ENCODE assay signal across 8 mouse cellular contexts in the genomic region with DNA sequence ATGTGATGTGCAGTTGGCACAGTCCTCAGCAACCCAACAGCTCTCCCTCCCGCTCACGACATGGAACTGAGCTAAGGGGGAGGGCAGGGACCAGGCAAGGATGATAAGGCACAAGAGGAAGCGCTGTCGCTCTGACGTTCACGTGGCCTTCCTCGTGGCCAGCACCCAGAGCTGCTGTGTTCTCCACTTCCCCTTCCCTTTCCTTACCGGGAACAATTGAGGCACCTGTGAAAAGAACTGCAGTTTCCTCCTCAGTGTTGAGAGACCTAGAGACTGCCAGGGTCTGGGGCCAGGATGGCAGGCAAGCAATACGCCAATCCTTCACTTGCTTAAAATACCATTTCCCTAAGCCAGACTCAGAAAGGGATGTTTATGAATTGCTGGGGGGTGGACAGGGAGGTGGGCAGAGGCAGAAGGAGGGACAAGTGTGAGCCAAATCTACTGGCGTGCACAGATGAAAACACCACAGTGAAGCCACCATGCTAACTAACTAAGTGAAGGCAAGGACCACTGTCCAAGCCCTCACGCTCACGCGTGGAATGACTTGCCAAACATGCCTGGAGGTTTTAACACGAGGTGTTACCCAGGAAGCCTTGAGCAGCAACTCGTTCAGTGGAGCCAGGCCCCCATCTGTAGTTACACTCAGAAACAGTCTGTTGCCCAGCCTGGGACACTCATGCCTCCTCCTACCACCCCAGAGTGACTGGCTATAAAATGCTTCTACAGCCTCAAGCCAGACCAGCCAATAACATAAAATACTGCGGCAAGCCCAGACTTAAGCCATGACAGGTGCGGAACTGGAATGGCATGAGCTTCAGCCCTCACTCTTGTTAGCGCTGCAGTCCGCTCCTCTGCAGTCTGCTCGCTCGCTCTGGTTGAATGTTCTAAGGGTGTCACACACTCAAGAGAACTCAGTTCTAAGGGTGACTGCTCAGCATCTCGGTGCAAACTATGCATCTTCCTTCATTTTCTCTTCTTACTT. TPM values are rescaled to one million over a fixed set of nuclear protein-coding genes. Genes with fewer than 3 reads are reported as not detected.
A peak's percentile ranks its signal among the peaks of the same experiment; 100 is the strongest.
DNase-seq lines count a peak whose midpoint lies in the region; ATAC-seq lines count a peak whose summit lies in the region.

No protein-coding gene starts in this region.

- 0 out of 2 replicates have a peak, but pooled peaks cover 2% of the 10 kb centered on the region for H3K36me3 ChIP-seq in hindbrain, embryonic 16.5 days (ENCODE audit: control insufficient read depth, insufficient read depth, low read length)
- peaks cover 6% of the 10 kb centered on the region; the same call in 1 of the 2 replicates for H3K36me3 ChIP-seq in hindbrain, embryonic 14.5 days (replicated peaks; ENCODE audit: control insufficient read depth, insufficient read depth)
- peaks cover 2% of the 10 kb centered on the region; the same call in 1 of the 2 replicates for H3K36me3 ChIP-seq in kidney, embryonic 14.5 days (ENCODE audit: control insufficient read depth, insufficient read depth, low read length)
- no peaks in the 10 kb centered on the region for H3K36me3 ChIP-seq in liver, embryonic 15.5 days (replicated peaks)

- no peak overlapping the region for H3K4me3 ChIP-seq in hindbrain, embryonic 16.5 days (ENCODE audit: low read length)
- H3K4me3 ChIP-seq in hindbrain, embryonic 14.5 days (replicated peaks; ENCODE audit: low read length) = no peak overlapping the region
- H3K4me3 ChIP-seq in kidney, embryonic 14.5 days (ENCODE audit: low read length) = no peak overlapping the region
- no peak overlapping the region for H3K4me3 ChIP-seq in liver, embryonic 15.5 days (replicated peaks)

- H3K27me3 ChIP-seq in hindbrain, embryonic 16.5 days (replicated peaks; ENCODE audit: control insufficient read depth, insufficient read depth, low read length) = no peaks in the 10 kb centered on the region
- H3K27me3 ChIP-seq in hindbrain, embryonic 14.5 days (ENCODE audit: control insufficient read depth, insufficient read depth, low read length) = no peaks in the 10 kb centered on the region
- H3K27me3 ChIP-seq in kidney, embryonic 14.5 days (ENCODE audit: control insufficient read depth, insufficient read depth, low read length) = no peaks in the 10 kb centered on the region
- no peaks in the 10 kb centered on the region for H3K27me3 ChIP-seq in liver, embryonic 15.5 days

- H3K27ac ChIP-seq in hindbrain, embryonic 16.5 days (ENCODE audit: low read depth, low read length) = no peak overlapping the region
- no peak overlapping the region for H3K27ac ChIP-seq in hindbrain, embryonic 14.5 days
- H3K27ac ChIP-seq in kidney, embryonic 14.5 days (ENCODE audit: low read depth, low read length) = peak overlapping the region; percentile 10; the same call in 1 of the 2 replicates
- H3K27ac ChIP-seq in liver, embryonic 15.5 days (replicated peaks) = no peak overlapping the region

- 66% methylated on average over 22 of the region's 22 CpGs for WGBS in hindbrain, embryonic 16.5 days
- WGBS in hindbrain, embryonic 14.5 days = 77% methylated on average over 22 of the region's 22 CpGs
- WGBS in kidney, embryonic 14.5 days = 74% methylated on average over 22 of the region's 22 CpGs
- WGBS in liver, embryonic 15.5 days (ENCODE audit: insufficient replicate concordance) = 41% methylated on average over 22 of the region's 22 CpGs

- H3K4me1 ChIP-seq in hindbrain, embryonic 16.5 days (ENCODE audit: control insufficient read depth, insufficient read depth, low read depth, low read length) = peaks cover 11% of the 10 kb centered on the region
- H3K4me1 ChIP-seq in hindbrain, embryonic 14.5 days (replicated peaks; ENCODE audit: control insufficient read depth, insufficient read depth, low read length) = 0 out of 2 replicates have a peak, but pooled peaks cover 7% of the 10 kb centered on the region
- H3K4me1 ChIP-seq in kidney, embryonic 14.5 days (ENCODE audit: control insufficient read depth, insufficient read depth, low read length) = 0 out of 2 replicates have a peak, but pooled peaks cover 2% of the 10 kb centered on the region
- H3K4me1 ChIP-seq in liver, embryonic 15.5 days (replicated peaks) = peaks cover 6% of the 10 kb centered on the region; the same call in 1 of the 2 replicates

- ATAC-seq in hindbrain, embryonic 16.5 days = peak; percentile 22; the same call in 1 of the 2 replicates
- ATAC-seq in hindbrain, embryonic 14.5 days (ENCODE audit: low FRiP score) = no peak
- ATAC-seq in kidney, embryonic 14.5 days (ENCODE audit: low FRiP score, low TSS enrichment) = no peak
- peak; percentile 49; the same call in 1 of the 2 replicates for ATAC-seq in liver, embryonic 15.5 days (ENCODE audit: insufficient read depth)

- H3K9me3 ChIP-seq in hindbrain, embryonic 16.5 days (ENCODE audit: control insufficient read depth, low read length) = no peaks in the 10 kb centered on the region
- H3K9me3 ChIP-seq in hindbrain, embryonic 14.5 days (ENCODE audit: control insufficient read depth, low read length) = no peaks in the 10 kb centered on the region
- no peaks in the 10 kb centered on the region for H3K9me3 ChIP-seq in kidney, embryonic 14.5 days (ENCODE audit: control insufficient read depth, low read length)
- H3K9me3 ChIP-seq in liver, embryonic 15.5 days (replicated peaks) = no peaks in the 10 kb centered on the region

- intact Hi-C loops in gastrocnemius, postnatal 36 days (cut with DNase I) = loop anchor here (5.0 kb wide), 1 partner anchor 212 kb away; no protein-coding TSS in a partner anchor

- no peak for DNase-seq in hindbrain, embryonic 14.5 days (ENCODE audit: low spot score)
- DNase-seq in adrenal gland, postnatal 14 days = peak; percentile 76
- peak; percentile 41 to 51 for DNase-seq in gastrocnemius, postnatal 36 days
- peak; percentile 54 for DNase-seq in right cerebral cortex, postnatal 14 days
- no peak for DNase-seq in cerebellum, postnatal 36 days

- no peak overlapping the region for H3K4me2 ChIP-seq in hindbrain, embryonic 16.5 days (ENCODE audit: low read length)
- no peak overlapping the region for H3K4me2 ChIP-seq in hindbrain, embryonic 14.5 days (replicated peaks)
- H3K4me2 ChIP-seq in kidney, embryonic 14.5 days (replicated peaks; ENCODE audit: low read depth, low read length) = no peak overlapping the region
- no peak overlapping the region for H3K4me2 ChIP-seq in liver, embryonic 15.5 days

- no peak overlapping the region for H3K9ac ChIP-seq in hindbrain, embryonic 16.5 days (ENCODE audit: low read depth, low read length)
- H3K9ac ChIP-seq in hindbrain, embryonic 14.5 days = no peak overlapping the region
- no peak overlapping the region for H3K9ac ChIP-seq in kidney, embryonic 14.5 days (ENCODE audit: low read depth, low read length)
- H3K9ac ChIP-seq in liver, embryonic 15.5 days = no peak overlapping the region

RNA-seq across cellular contexts. Expression of a gene that starts 45.4 kb away (rescaled TPM):
- polyA plus RNA-seq in hindbrain, embryonic 16.5 days (2015; fragmentation: Nextera tagmentation; extraction: Ambion mirVana) = 43.0 and 49.9 TPM in 2 replicates
- polyA plus RNA-seq in hindbrain, embryonic 14.5 days (2014; fragmentation: Nextera tagmentation; extraction: Ambion mirVana) = 44.5 and 46.1 TPM in 2 replicates
- total RNA-seq in adrenal gland, postnatal 14 days (2021) = 30.9 and 38.4 TPM in 2 replicates
- total RNA-seq in gastrocnemius, postnatal 36 days (2021) = 1 to 10 TPM; 7.1 to 8.2 TPM
- 75.1 and 78.3 TPM in 2 replicates for polyA plus RNA-seq in kidney, embryonic 14.5 days (2014; fragmentation: Nextera tagmentation; extraction: Ambion mirVana)
- 2.9 and 3.4 TPM in 2 replicates for polyA plus RNA-seq in liver, embryonic 15.5 days (2015; fragmentation: Nextera tagmentation; extraction: Ambion mirVana)

Comparison
In these comparisons a context has a peak if more than half of its experiments do, and no peak if none do; other contexts are left out.
1. ATAC-seq: peak in hindbrain, embryonic 16.5 days (single experiment) and liver, embryonic 15.5 days (single experiment); none in hindbrain, embryonic 14.5 days (single experiment) and kidney, embryonic 14.5 days (single experiment).
2. DNase-seq: peak in adrenal gland, postnatal 14 days (single experiment), gastrocnemius, postnatal 36 days (2 of 2) and right cerebral cortex, postnatal 14 days (single experiment); none in hindbrain, embryonic 14.5 days (single experiment) and cerebellum, postnatal 36 days (0 of 2).